Mouse (Mus musculus): ENCODE data around the gene Nfyc.

DNA sequence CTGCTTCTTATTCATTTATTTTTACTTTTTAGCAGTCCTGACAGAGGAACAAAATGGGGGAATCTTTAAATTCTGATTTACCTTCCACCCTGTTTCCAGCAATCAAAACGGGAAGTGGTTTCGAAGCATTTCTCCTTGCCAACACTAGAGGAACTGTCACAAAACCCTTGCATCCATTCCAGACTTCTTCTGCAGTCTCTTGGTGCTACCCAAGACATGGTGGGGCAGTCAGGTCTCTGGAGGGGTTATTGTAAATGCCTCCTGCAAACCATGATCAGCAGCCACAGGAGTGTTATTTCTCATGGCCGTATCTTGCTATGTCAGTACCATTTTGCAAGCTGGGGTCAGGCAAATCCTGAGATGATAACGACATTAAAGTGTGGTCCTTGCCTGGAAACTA is 13.7 kb upstream of the Nfyc start:
- no peak for TF ChIP-seq CTCF (IDR thresholded peaks at IDR 0.05; ENCODE audit: low read depth)
- TF ChIP-seq EP300 (IDR thresholded peaks at IDR 0.05; ENCODE audit: low read depth), result no peak

Data from liver, embryonic 14.5 days (tissue).